Mouse (Mus musculus): Measurements from ENCODE around the gene Mybpc2. TPM values are rescaled to one million over a fixed set of nuclear protein-coding genes. Genes with fewer than 3 reads are reported as not detected.

Mybpc2 gene
- under 1 TPM in 1 of 2 experiments, not detected in 1; 0.13 TPM for total RNA-seq (2023)

DNA sequence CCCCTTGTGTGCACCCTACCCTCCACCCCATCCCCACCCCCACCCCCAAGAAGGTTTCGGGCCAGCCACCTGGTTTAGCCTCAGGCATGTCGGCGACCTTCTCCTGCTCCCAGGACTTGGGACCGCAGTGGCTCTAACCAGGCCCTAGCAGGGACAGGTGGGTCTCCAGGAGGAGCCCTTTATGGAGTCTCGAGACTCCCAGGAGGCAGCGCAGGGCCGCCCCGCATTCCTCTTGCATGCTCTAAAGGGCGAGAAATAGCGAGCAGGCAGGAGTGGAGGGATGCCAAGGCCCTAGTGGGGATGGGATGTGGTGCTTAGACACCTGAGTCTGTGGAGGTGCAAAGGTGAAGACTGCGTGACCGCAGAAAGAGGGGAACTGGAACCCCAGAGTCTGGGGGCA lies at the start of gene Mybpc2:
TSS of gene Mybpc2 (minus strand) at position 155 of the 400 bp plus-strand sequence.

DNA sequence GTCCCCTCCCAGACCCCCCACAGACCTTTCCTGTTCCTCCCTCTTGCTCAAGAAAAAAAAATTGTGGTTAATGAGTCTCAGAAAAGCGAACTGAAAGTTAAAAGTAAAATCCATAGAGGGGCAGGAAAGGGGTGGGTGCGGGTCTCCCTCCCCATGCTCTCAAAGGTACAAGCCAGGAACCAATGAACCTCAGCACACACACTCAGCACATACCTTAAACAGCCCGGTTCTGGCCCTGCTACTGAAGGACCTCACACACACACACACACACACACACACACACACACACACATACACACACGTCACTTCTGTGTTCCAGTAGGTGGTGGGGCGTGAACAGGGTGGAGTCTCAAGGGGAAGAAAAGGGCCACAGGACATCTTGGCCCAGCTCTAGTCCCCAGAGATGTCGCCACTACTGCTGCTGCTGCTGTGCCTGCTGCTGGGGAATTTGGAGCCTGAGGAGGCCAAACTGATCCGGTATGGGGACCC lies 47.8 kb upstream of the Mybpc2 start, which contains the start of gene Napsa:
TSS of gene Napsa (plus strand) at position 168 of the 489 bp plus-strand sequence.

DNA sequence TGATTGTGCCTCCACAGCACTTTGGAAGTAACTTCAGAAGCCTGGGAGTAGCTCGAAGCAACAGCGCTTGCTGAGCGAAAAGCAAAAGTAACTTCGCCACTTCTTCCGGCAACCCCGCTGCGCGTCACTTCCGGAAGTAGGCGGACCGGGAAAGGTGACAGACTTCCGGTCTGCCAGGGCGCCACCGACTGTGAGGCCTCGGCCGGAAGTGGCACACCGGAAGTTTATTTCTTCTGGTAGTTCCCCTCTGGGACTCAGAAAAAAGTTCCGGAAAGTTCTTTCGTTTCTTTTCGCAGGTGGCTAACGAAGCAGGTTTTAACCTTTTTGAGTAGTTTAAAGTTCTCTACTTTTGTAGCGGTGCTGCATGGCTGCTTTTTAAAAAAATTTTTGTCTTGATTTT lies 29.4 kb upstream of the Mybpc2 start, which contains the start of gene Nr1h2:
TSS of gene Nr1h2 (minus strand) at position 126 of the 400 bp plus-strand sequence.

DNA sequence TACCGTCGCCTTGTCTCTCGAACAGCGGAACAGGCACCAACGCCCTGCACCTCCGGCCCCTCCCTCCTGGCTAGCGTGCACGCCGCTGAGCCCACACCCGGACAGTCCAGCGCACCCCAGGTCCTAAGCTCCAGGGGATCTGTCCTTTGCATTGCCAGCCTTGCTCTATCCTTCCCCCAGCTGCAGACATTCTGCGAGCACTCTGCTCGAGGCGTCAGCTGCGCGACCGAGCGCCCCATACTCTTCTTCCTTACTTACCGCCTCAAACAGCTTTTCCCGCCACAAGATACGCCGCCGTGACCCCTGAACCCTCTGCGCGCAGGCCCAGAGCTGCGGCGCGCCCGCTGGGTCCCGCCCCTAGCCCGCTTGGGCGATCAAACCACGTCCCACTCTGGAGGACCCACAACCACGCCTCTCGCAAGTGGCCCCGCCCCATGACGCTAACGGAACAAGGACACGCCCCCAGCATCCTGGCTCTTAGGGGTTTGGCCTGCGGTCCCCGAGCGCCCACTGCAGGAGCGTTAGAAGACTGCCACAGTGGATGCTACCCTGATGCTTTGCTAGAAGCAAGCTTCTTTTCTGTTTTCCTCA lies 24.1 kb upstream of the Mybpc2 start, which contains the start of gene Pold1:
TSS of gene Pold1 (minus strand) at position 353 of the 591 bp plus-strand sequence.

DNA sequence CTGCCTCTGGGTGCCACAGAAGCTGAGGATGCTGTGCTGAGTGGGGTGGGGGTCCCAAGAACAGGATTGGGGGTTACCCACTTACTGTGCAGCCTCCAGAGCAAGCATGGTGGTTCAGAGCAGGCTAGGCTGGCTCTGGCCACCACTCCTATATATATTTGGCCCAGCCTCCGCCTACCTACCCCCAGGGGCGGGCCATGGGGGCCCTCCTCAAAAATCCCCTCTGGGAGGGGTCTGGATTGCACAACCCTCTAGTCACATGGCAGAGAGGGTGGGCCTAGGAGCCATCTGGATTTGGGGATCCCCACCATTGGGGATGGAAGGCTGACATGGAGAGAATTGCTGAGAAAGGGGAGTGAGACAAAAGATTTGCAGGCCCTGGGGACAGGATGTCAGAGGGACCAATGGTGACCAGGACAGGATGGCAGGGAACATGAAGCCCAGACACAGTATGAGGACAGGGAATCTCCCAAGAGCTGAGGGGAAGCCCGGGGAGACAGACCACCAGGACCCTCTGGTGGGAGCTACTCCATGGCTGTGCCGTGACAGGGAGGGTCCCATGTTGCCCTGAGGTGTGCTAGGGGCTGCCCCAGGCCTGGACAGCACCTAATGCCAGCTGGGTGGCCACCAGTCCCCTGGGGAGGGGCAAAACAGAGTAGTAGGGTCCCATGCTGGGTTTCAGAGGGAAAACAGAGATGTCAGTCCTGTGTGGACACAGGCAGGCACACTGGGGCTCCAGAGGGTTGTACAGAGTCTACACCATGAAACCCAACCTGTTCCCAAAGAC lies 7.7 kb upstream of the Mybpc2 start, which contains the start of gene Spib:
TSS of gene Spib (minus strand) at position 126 of the 787 bp plus-strand sequence.

DNA sequence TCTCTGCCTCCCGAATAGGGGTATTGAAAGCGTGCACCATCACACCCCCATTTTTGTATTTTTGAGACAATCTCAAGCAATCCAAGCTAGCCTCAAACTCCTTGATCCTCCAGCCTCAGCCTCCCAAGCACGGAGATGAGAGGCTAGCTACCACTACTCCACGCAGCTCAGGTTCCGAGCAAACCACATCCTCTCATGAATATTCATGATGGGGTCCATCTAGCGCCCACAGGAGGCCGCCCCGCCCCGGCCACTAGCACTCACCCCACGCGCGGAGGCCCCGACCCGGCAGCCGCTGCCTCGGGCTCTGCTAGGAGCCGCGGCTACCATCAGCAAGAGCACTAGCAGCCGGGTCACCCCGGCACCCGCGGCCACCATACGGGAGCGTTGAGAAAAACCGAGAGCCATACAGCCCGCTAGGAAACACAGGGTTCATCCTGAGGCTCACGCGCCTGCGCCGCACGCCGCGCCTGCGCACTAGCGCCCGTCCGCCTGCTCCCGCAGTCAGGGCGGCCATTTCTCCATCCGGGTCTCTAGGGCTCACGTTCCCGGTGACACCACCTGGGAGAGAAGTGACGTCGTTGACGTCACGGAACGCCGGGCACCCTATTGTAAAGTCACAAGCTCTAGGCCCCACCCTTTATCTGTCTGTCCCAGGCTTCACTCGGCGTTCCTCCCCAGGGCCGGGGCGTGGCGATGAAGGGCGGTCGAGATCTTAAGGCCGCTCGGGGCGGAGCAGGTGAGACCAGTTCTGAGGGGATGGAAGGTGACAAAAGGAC lies 28.3 kb downstream of the Mybpc2 start, which contains the start of the genes Emc10 and Fam71e1:
TSS of gene Emc10 (minus strand) at position 538 of the 779 bp plus-strand sequence.
TSS of gene Fam71e1 (plus strand) at position 590 of the 779 bp plus-strand sequence.

DNA sequence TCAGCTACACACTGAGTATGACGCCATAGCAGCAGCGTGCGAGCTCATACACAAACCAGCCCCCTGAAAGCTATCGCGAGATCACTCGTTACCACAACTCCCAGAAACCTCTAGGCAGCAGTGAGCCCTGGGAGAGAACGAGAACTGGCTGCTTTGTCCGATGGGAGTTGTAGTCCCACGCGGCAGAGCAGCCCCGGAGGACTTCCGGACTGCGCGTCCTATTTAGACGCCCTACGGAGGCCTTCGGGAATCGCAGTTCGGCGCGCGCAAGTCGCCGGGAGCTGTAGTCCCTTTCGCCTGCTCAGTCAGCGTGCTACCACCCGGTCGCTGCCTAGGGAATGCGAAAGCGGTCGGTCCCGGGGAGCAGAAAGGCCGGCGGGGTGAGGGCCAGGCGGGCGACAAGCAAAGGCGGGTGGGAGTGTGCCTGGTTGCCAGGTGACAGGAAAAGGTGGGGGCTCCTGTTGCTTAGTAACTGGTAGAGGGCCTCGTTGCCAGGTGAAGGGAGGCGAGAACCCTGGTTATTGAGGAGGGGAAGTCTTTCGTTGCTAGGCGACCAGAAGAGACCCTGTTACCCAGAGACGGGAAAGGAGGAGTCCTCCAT lies 56.5 kb downstream of the Mybpc2 start, which contains the start of gene Josd2:
TSS of gene Josd2 (plus strand) at position 170 of the 601 bp plus-strand sequence.

DNA sequence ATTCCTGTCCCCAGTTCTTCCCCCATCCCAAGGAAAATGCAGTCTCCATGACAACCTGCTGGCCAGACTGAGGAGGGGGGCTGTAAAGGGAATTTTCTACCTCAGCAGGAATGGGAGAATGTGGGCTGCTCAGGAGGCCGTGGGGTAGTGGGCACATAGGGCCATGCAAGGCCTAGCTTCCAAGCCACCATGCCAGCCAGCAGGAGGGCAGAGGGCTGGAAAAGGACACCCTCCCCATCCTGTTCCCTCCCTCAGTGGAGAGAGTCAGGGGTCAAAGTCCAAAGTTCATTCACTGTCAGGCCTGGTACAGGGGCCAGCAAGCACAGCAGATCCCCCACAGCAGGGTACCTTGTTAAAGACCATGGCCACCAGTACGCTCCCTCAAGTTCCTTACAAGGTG lies 59.3 kb downstream of the Mybpc2 start, which contains the start of gene Aspdh:
TSS of gene Aspdh (plus strand) at position 281 of the 400 bp plus-strand sequence.

Other genes with a start within 250 kb of the Mybpc2 start
- gene Clec11a, start 217.8 kb downstream of the Mybpc2 start, total RNA-seq (2023), result under 1 TPM; 0.61 to 0.93 TPM
- under 1 TPM; 0.26 to 0.46 TPM for gene Shank1, start 214.4 kb downstream of the Mybpc2 start, total RNA-seq (2023)
- under 1 TPM in 1 of 2 experiments, not detected in 1; 0.24 TPM for gene Syt3, start 140.6 kb downstream of the Mybpc2 start, total RNA-seq (2023)
- not detected for gene 1700008O03Rik, start 138.8 kb downstream of the Mybpc2 start, total RNA-seq (2023)
- gene Lrrc4b, start 95.6 kb downstream of the Mybpc2 start, total RNA-seq (2023), result not detected
- not detected for gene Aspdh, start 59.3 kb downstream of the Mybpc2 start, total RNA-seq (2023)
- gene Josd2, start 56.7 kb downstream of the Mybpc2 start, total RNA-seq (2023), result 10 to 100 TPM; 37.7 to 41.6 TPM
- 10 to 100 TPM; 32.7 to 36.4 TPM for gene Emc10, start 28.1 kb downstream of the Mybpc2 start, total RNA-seq (2023)
- 1 to 10 TPM; 2.4 to 7.1 TPM for gene Fam71e1, start 28.1 kb downstream of the Mybpc2 start, total RNA-seq (2023)
- 1 to 10 TPM; 3.1 to 5.3 TPM for gene Spib, start 7.4 kb upstream of the Mybpc2 start, total RNA-seq (2023)
- gene Pold1, start 24.2 kb upstream of the Mybpc2 start, total RNA-seq (2023), result 10 to 100 TPM; 57.0 to 70.9 TPM
- gene Nr1h2, start 29.3 kb upstream of the Mybpc2 start, total RNA-seq (2023), result 100 to 1,000 TPM; 255 to 301 TPM
- gene Napsa, start 47.7 kb upstream of the Mybpc2 start, total RNA-seq (2023), result 100 to 1,000 TPM; 142 to 164 TPM
- gene Kcnc3, start 66.0 kb upstream of the Mybpc2 start, total RNA-seq (2023), result under 1 TPM; 0.64 to 0.75 TPM
- not detected for gene Myh14, start 146.2 kb upstream of the Mybpc2 start, total RNA-seq (2023)
- not detected for gene Izumo2, start 184.1 kb upstream of the Mybpc2 start, total RNA-seq (2023)
- gene Vrk3, start 223.8 kb upstream of the Mybpc2 start, total RNA-seq (2023), result 10 to 100 TPM; 49.7 to 52.8 TPM
- 1 to 10 TPM; 1.4 to 1.9 TPM for gene Zfp473, start 226.4 kb upstream of the Mybpc2 start, total RNA-seq (2023)